ENCODE assay signal across 9 mouse cellular contexts in genomic region chr12:109527414-109528262, GRCm38 (mm10).
DNase-seq lines count a peak whose midpoint lies in the region; ATAC-seq and TF ChIP-seq lines count a peak whose summit lies in the region.
"Had no signal": no experiment of that assay in that cellular context is flagged by ENCODE, and none has a peak within 500 bp of the region (broad histone marks: within the 10 kb centered on the region; RNA-seq: fewer than 3 reads in every experiment).

No protein-coding gene starts in this region.

- no peak overlapping the region for H3K9ac ChIP-seq in hindbrain, embryonic 11.5 days (ENCODE audit: low read depth, low read length)
- H3K9ac ChIP-seq in liver, embryonic 16.5 days (ENCODE audit: low read depth, low read length) = no peak overlapping the region

- no peak for TF ChIP-seq CTCF in E14TG2a.4 (conservative IDR thresholded peaks at IDR 0.05; ENCODE audit: low read length)

- peak; percentile 64 for DNase-seq in ES-CJ7 (ENCODE audit: low read depth, low spot score)
- DNase-seq in hindbrain, embryonic 11.5 days (ENCODE audit: low spot score) = no peak
- DNase-seq in layer of hippocampus, postnatal 14 days (ENCODE audit: low spot score in 2 of 2) = no peak
- DNase-seq in adrenal gland, postnatal 25 days = no peak
- DNase-seq in spleen, adult 18-20 months = no peak
- DNase-seq: adrenal gland, adult 8-10 months; thymus, adult 18-20 months had no signal

- no peak overlapping the region for H3K27ac ChIP-seq in hindbrain, embryonic 11.5 days (ENCODE audit: low read depth, low read length)
- no peak overlapping the region for H3K27ac ChIP-seq in liver, embryonic 16.5 days (ENCODE audit: low read length)

- no peaks in the 10 kb centered on the region for H3K36me3 ChIP-seq in E14TG2a.4 (ENCODE audit: insufficient read depth, low read length)
- H3K36me3 ChIP-seq in hindbrain, embryonic 11.5 days (ENCODE audit: control insufficient read depth, insufficient read depth, low read length) = no peaks in the 10 kb centered on the region
- no peaks in the 10 kb centered on the region for H3K36me3 ChIP-seq in liver, embryonic 16.5 days (ENCODE audit: control insufficient read depth, insufficient read depth)

- peaks cover 91% of the 10 kb centered on the region for H3K9me3 ChIP-seq in E14TG2a.4 (ENCODE audit: low read length)
- H3K9me3 ChIP-seq in hindbrain, embryonic 11.5 days (ENCODE audit: control insufficient read depth, low read length) = peaks cover 7% of the 10 kb centered on the region; the same call in 1 of the 2 replicates
- H3K9me3 ChIP-seq in liver, embryonic 16.5 days (replicated peaks; ENCODE audit: control insufficient read depth, low read length) = peaks cover 2% of the 10 kb centered on the region; the same call in 1 of the 2 replicates

- peaks cover 69% of the 10 kb centered on the region for H3K4me1 ChIP-seq in E14TG2a.4 (replicated peaks; ENCODE audit: low read depth, low read length)
- H3K4me1 ChIP-seq in hindbrain, embryonic 11.5 days (replicated peaks; ENCODE audit: control insufficient read depth, insufficient read depth, low read length) = no peaks in the 10 kb centered on the region; the same call in 1 of the 2 replicates
- peaks cover 23% of the 10 kb centered on the region for H3K4me1 ChIP-seq in liver, embryonic 16.5 days (ENCODE audit: control insufficient read depth, low read depth, low read length)

- peak overlapping the region; percentile 74 for H3K4me3 ChIP-seq in E14TG2a.4 (replicated peaks; ENCODE audit: low read length)
- peak overlapping the region; percentile 8 for H3K4me3 ChIP-seq in hindbrain, embryonic 11.5 days (ENCODE audit: low read depth, low read length)
- no peak overlapping the region; the same call in 1 of the 2 replicates for H3K4me3 ChIP-seq in liver, embryonic 16.5 days (ENCODE audit: low read depth, low read length)

- ATAC-seq in hindbrain, embryonic 11.5 days (ENCODE audit: low FRiP score) = peak; percentile 49; the same call in 1 of the 2 replicates
- ATAC-seq in liver, embryonic 16.5 days (ENCODE audit: low read depth) = peak; percentile 69

- WGBS in hindbrain, embryonic 11.5 days = 45% methylated on average over 29 of the region's 29 CpGs
- WGBS in liver, embryonic 16.5 days (ENCODE audit: insufficient replicate concordance) = 51% methylated on average over 29 of the region's 29 CpGs

- peak overlapping the region; percentile 30; the same call in 1 of the 2 replicates for H3K4me2 ChIP-seq in hindbrain, embryonic 11.5 days (replicated peaks; ENCODE audit: low read depth, low read length)
- peak overlapping the region; percentile 27; the same call in 1 of the 2 replicates for H3K4me2 ChIP-seq in liver, embryonic 16.5 days (ENCODE audit: low read depth, low read length)

- H3K27me3 ChIP-seq in E14TG2a.4 (ENCODE audit: insufficient read depth, low read length) = no peaks in the 10 kb centered on the region
- H3K27me3 ChIP-seq in hindbrain, embryonic 11.5 days (ENCODE audit: control insufficient read depth, insufficient read depth, low read length) = 0 out of 2 replicates have a peak, but pooled peaks cover 2% of the 10 kb centered on the region
- peaks cover 9% of the 10 kb centered on the region for H3K27me3 ChIP-seq in liver, embryonic 16.5 days (ENCODE audit: control insufficient read depth, insufficient read depth, low read depth, low read length)
